Mouse (Mus musculus): ENCODE results near the gene Vstm4.

Vstm4 gene

GRCm38 (mm10) chr14:32947512-32947911, 91.0 kb downstream of the Vstm4 start:
- in situ Hi-C loops (cut with MseI, MboI): no loop called here

DNA sequence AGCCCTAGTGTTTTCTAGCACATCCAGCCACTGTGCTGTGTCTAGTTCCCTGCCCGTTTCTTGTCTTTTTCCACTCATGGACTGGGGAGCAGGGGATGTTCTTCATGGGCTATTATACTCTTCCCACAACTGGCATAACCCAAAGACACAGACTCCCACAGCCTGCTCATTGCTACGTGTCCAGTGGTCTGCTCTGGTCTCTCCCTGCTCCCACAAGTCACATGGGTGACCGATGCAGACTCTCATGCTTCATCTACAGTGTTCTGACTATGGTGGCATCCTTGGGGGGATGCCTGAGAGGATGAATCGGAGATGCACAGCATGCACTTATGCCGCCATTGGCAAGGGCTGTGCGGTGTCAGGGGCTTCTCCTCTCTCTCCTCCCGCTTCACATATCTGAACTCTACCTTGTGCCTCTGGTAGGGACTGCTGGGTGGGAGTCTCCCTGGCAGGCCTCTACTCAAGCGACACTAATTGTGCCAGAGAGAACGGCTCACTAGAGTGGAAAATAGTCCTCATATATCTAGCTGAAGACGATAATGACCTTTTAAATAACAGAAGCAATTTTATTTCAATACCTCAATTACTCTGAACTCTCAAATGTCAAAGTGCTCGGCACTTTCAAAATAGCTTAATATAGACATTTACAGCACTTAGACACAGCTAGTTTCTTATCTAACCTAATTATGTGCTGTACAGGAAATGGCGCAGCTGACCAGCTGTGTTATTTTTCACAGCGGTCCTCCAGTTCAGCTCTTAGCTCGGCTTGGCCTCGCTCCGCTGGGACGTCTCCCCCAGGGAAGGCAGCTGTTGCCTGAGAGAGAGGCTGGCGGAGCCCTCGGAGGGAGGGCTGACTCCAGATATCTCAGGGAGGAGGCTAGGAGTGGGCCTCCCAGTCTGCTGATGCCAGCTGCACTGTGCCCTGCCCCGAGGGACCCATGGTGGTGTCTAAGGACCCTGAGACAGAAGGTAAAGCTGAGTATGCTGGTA, 94.1 kb downstream of the Vstm4 start:
- in situ Hi-C loops (cut with MseI, MboI): no loop called here

DNA sequence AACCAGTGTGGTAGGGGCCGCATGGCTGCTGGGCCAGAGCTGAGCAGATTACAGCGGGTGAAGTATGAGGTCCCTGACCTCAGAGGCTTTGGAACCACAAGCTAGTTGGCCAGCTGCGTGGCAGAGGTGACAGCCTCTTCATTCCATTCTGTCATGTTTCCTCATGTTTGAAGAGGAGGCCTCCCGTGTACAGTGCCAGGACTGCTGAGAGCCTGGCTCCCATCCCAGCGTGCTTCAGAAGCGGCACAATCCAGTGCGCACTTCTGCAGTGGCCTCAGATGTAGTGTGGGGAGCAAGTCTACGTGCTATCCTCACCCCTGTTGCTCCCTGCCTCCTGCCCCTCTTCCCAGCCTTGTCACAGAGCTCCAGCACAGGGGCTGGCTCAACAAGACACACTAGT, 99.9 kb downstream of the Vstm4 start:
- in situ Hi-C loops (cut with MseI, MboI): no loop called here

- in situ Hi-C loops (cut with MseI, MboI): no loop called here
Measured at GRCm38 (mm10) chr14:32958671-32959070, 102.1 kb downstream of the Vstm4 start.

DNA sequence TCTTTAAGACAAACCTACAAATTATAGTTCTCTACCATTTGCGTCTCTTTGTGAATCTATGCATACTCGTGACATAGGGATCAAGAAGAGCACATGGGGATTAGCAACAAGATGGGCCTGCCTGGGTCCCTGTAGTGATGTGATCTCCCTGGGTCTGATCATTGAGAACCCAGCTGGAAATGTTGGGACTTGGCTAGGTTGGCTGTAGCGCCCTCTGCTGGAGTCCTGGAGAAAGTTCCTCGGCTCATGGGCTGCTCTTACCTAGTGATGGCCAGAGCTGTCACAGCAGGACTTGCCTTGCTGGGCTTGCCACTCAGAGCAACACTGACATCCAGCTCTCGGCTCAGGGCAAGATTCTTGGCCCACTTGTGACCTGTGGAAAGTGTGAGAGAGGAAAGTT, 103.9 kb downstream of the Vstm4 start:
- in situ Hi-C loops (cut with MseI, MboI): no loop called here

- in situ Hi-C loops (cut with MseI, MboI): no loop called here
Measured at GRCm38 (mm10) chr14:32964742-32965141, 108.2 kb downstream of the Vstm4 start.

- in situ Hi-C loops (cut with MseI, MboI): no loop called here
Measured at GRCm38 (mm10) chr14:32970700-32971099, 114.1 kb downstream of the Vstm4 start.

GRCm38 (mm10) chr14:32984176-32984738, 127.7 kb downstream of the Vstm4 start:
- in situ Hi-C loops (cut with MseI, MboI): no loop called here

GRCm38 (mm10) chr14:32986659-32987058, 130.1 kb downstream of the Vstm4 start:
- in situ Hi-C loops (cut with MseI, MboI): no loop called here

All from mouse trophoblast stem cell (cell line).